Comparison of ENCODE assay signal across 8 mouse cellular contexts in the genomic region with DNA sequence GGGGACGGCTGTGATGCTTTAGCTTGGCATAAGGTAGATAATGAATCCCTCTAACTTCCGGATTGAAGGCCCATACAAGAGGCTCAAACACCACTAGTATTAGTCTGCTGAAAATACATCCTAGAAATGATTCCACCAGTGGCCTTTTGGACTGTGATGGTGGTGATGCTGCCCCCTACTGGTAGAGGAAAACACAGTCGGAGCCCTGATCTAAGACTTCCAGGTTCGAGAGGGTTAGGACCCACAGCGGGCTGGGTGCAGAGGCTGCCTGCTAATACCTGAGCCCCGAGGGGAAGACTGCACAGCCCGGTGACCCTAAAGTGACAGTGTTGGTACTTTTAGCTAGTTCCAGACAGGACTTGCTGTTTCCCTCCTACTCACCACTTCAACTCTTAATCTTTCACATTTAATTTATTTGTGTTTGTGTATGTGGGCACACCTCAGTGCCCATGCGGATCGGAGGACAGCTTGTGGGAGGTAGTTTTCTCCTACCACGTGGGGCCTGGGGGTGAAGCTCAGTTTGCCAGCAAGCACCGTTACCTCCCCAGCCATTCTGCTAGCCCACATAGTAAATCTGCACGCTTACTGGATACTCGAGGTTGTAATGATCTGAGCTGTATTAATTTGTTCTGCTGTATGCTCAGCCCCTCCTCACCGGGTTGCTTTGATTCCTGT. TPM values are rescaled to one million over a fixed set of nuclear protein-coding genes. Genes with fewer than 3 reads are reported as not detected.
DNase-seq lines count a peak whose midpoint lies in the region; ATAC-seq and TF ChIP-seq lines count a peak whose summit lies in the region.

No protein-coding gene starts in this region.

- no peak overlapping the region for H3K9ac ChIP-seq in midbrain, embryonic 16.5 days (ENCODE audit: low read depth, low read length)
- H3K9ac ChIP-seq in intestine, postnatal 0 days (ENCODE audit: low read depth, low read length) = no peak overlapping the region
- H3K9ac ChIP-seq in limb, embryonic 11.5 days (ENCODE audit: low read length) = no peak overlapping the region
- no peak overlapping the region for H3K9ac ChIP-seq in midbrain, postnatal 0 days (replicated peaks; ENCODE audit: low read length, poor library complexity, severe bottlenecking)

- H3K4me1 ChIP-seq in midbrain, embryonic 10.5 days = no peaks in the 10 kb centered on the region
- no peaks in the 10 kb centered on the region for H3K4me1 ChIP-seq in midbrain, embryonic 16.5 days (ENCODE audit: control insufficient read depth, insufficient read depth, low read length)
- no peaks in the 10 kb centered on the region for H3K4me1 ChIP-seq in intestine, postnatal 0 days (replicated peaks; ENCODE audit: control insufficient read depth, insufficient read depth, low read length)
- H3K4me1 ChIP-seq in limb, embryonic 11.5 days (ENCODE audit: control insufficient read depth, insufficient read depth, low read length) = no peaks in the 10 kb centered on the region
- no peaks in the 10 kb centered on the region for H3K4me1 ChIP-seq in midbrain, postnatal 0 days (ENCODE audit: insufficient read depth, low read length)

- no peak overlapping the region for H3K4me2 ChIP-seq in midbrain, embryonic 16.5 days (ENCODE audit: low read length)
- H3K4me2 ChIP-seq in intestine, postnatal 0 days (replicated peaks; ENCODE audit: low read depth) = no peak overlapping the region
- no peak overlapping the region for H3K4me2 ChIP-seq in limb, embryonic 11.5 days (ENCODE audit: low read depth, severe bottlenecking)
- no peak overlapping the region for H3K4me2 ChIP-seq in midbrain, postnatal 0 days (ENCODE audit: low read depth, low read length, poor library complexity, severe bottlenecking)

- ATAC-seq in midbrain, embryonic 16.5 days = no peak
- 0 out of 2 replicates have a peak, but pooled peaks have one; percentile 31 for ATAC-seq in intestine, postnatal 0 days
- 0 out of 2 replicates have a peak, but pooled peaks have one; percentile 60 for ATAC-seq in limb, embryonic 11.5 days (ENCODE audit: insufficient number of reproducible peaks, low FRiP score, low TSS enrichment, low read depth)
- ATAC-seq in midbrain, postnatal 0 days (ENCODE audit: low FRiP score) = no peak

- WGBS in midbrain, embryonic 10.5 days = 47% methylated on average over 14 of the region's 14 CpGs
- 41% methylated on average over 14 of the region's 14 CpGs for WGBS in midbrain, embryonic 16.5 days
- WGBS in intestine, postnatal 0 days = 37% methylated on average over 14 of the region's 14 CpGs
- 41% methylated on average over 14 of the region's 14 CpGs for WGBS in limb, embryonic 11.5 days
- WGBS in midbrain, postnatal 0 days = 42% methylated on average over 14 of the region's 14 CpGs

- H3K36me3 ChIP-seq in midbrain, embryonic 10.5 days = peaks cover 24% of the 10 kb centered on the region
- no peaks in the 10 kb centered on the region for H3K36me3 ChIP-seq in midbrain, embryonic 16.5 days (ENCODE audit: control insufficient read depth, insufficient read depth, low read length)
- 0 out of 2 replicates have a peak, but pooled peaks cover 7% of the 10 kb centered on the region for H3K36me3 ChIP-seq in intestine, postnatal 0 days (ENCODE audit: control insufficient read depth, insufficient read depth)
- no peaks in the 10 kb centered on the region for H3K36me3 ChIP-seq in limb, embryonic 11.5 days (ENCODE audit: control insufficient read depth, insufficient read depth, low read length)
- H3K36me3 ChIP-seq in midbrain, postnatal 0 days (ENCODE audit: insufficient read depth, low read length) = no peaks in the 10 kb centered on the region
- H3K36me3 ChIP-seq in splenic B cell, adult 2 months (ENCODE audit: control insufficient read depth, insufficient read depth, low read length, poor library complexity, severe bottlenecking) = peaks cover 2% of the 10 kb centered on the region; the same call in 1 of the 2 replicates

- no peak overlapping the region for H3K27ac ChIP-seq in midbrain, embryonic 10.5 days (replicated peaks)
- no peak overlapping the region for H3K27ac ChIP-seq in midbrain, embryonic 16.5 days (ENCODE audit: low read length)
- no peak overlapping the region for H3K27ac ChIP-seq in intestine, postnatal 0 days (ENCODE audit: low read depth, low read length)
- no peak overlapping the region for H3K27ac ChIP-seq in limb, embryonic 11.5 days (replicated peaks; ENCODE audit: low read depth, low read length)
- H3K27ac ChIP-seq in midbrain, postnatal 0 days (ENCODE audit: low read depth, low read length) = no peak overlapping the region

- TF ChIP-seq CTCF in intestine, postnatal 0 days (IDR thresholded peaks at IDR 0.05; ENCODE audit: low read depth) = peak; percentile 92
- TF ChIP-seq CTCF in midbrain, postnatal 0 days (IDR thresholded peaks at IDR 0.05) = peak; percentile 88

- no peaks in the 10 kb centered on the region for H3K27me3 ChIP-seq in midbrain, embryonic 10.5 days (ENCODE audit: low read depth, poor library complexity, severe bottlenecking)
- no peaks in the 10 kb centered on the region for H3K27me3 ChIP-seq in midbrain, embryonic 16.5 days (ENCODE audit: control insufficient read depth, insufficient read depth, low read depth, low read length)
- H3K27me3 ChIP-seq in intestine, postnatal 0 days (replicated peaks; ENCODE audit: control insufficient read depth, insufficient read depth, low read length) = no peaks in the 10 kb centered on the region
- H3K27me3 ChIP-seq in limb, embryonic 11.5 days (ENCODE audit: control insufficient read depth, insufficient read depth, low read length) = no peaks in the 10 kb centered on the region
- no peaks in the 10 kb centered on the region for H3K27me3 ChIP-seq in midbrain, postnatal 0 days (ENCODE audit: insufficient read depth, low read length)
- H3K27me3 ChIP-seq in splenic B cell, adult 2 months (ENCODE audit: control insufficient read depth, insufficient read depth, low read length, poor library complexity, severe bottlenecking) = no peaks in the 10 kb centered on the region

- peak; percentile 67 for DNase-seq in midbrain, embryonic 10.5 days (ENCODE audit: low spot score)
- DNase-seq in cerebellum, postnatal 25 days = peak; percentile 71 to 79
- DNase-seq in gastrocnemius, postnatal 10 days = peak; percentile 69
- DNase-seq in limb, embryonic 11.5 days (ENCODE audit: low spot score) = peak; percentile 88
- peak; percentile 71 for DNase-seq in midbrain, postnatal 0 days (ENCODE audit: low spot score)
- DNase-seq in splenic B cell, adult 2 months (ENCODE audit: low read depth, low spot score) = peak; percentile 84

- H3K9me3 ChIP-seq in midbrain, embryonic 10.5 days (replicated peaks) = peaks cover 5% of the 10 kb centered on the region; the same call in 1 of the 2 replicates
- no peaks in the 10 kb centered on the region for H3K9me3 ChIP-seq in midbrain, embryonic 16.5 days (replicated peaks; ENCODE audit: control insufficient read depth, low read length, poor library complexity, severe bottlenecking)
- no peaks in the 10 kb centered on the region for H3K9me3 ChIP-seq in intestine, postnatal 0 days (ENCODE audit: control insufficient read depth)
- no peaks in the 10 kb centered on the region for H3K9me3 ChIP-seq in limb, embryonic 11.5 days (ENCODE audit: control insufficient read depth, low read length)
- no peaks in the 10 kb centered on the region for H3K9me3 ChIP-seq in midbrain, postnatal 0 days (ENCODE audit: low read length)

- H3K4me3 ChIP-seq in midbrain, embryonic 10.5 days = no peak overlapping the region
- no peak overlapping the region for H3K4me3 ChIP-seq in midbrain, embryonic 16.5 days (ENCODE audit: low read depth, low read length)
- no peak overlapping the region for H3K4me3 ChIP-seq in intestine, postnatal 0 days (ENCODE audit: low read depth, low read length)
- no peak overlapping the region for H3K4me3 ChIP-seq in limb, embryonic 11.5 days (ENCODE audit: low read depth, low read length)
- no peak overlapping the region for H3K4me3 ChIP-seq in midbrain, postnatal 0 days (ENCODE audit: low read depth, low read length)

RNA-seq across cellular contexts. Expression of a gene that starts 33.4 kb away (rescaled TPM):
- 99.9 and 103 TPM in 2 replicates for polyA plus RNA-seq in midbrain, embryonic 10.5 days (2016; fragmentation: Nextera tagmentation; extraction: Ambion mirVana)
- polyA plus RNA-seq in midbrain, embryonic 16.5 days (2015; fragmentation: Nextera tagmentation; extraction: Ambion mirVana) = 90.9 and 98.1 TPM in 2 replicates
- 10 to 100 TPM; 43.6 to 52.5 TPM for total RNA-seq in gastrocnemius, postnatal 10 days (2021)
- polyA plus RNA-seq in intestine, postnatal 0 days (2015; fragmentation: Nextera tagmentation; extraction: Ambion mirVana) = 24.2 and 25.5 TPM in 2 replicates
- 145 and 146 TPM in 2 replicates for polyA plus RNA-seq in limb, embryonic 11.5 days (2014; fragmentation: Nextera tagmentation; extraction: Ambion mirVana)
- 126 and 127 TPM in 2 replicates for total RNA-seq in midbrain, postnatal 0 days (2014; rRNA removed)
- 75.1 and 86.0 TPM in 2 replicates for polyA plus RNA-seq in midbrain, postnatal 0 days (2015; fragmentation: Nextera tagmentation; extraction: Ambion mirVana)

RNA-seq across cellular contexts. Expression of a gene that starts 46.8 kb away (rescaled TPM):
- 31.2 and 34.0 TPM in 2 replicates for polyA plus RNA-seq in midbrain, embryonic 10.5 days (2016; fragmentation: Nextera tagmentation; extraction: Ambion mirVana)
- polyA plus RNA-seq in midbrain, embryonic 16.5 days (2015; fragmentation: Nextera tagmentation; extraction: Ambion mirVana) = 39.3 and 42.4 TPM in 2 replicates
- 10 to 100 TPM; 26.5 to 29.0 TPM for total RNA-seq in gastrocnemius, postnatal 10 days (2021)
- 19.5 and 20.2 TPM in 2 replicates for polyA plus RNA-seq in intestine, postnatal 0 days (2015; fragmentation: Nextera tagmentation; extraction: Ambion mirVana)
- 53.7 and 55.9 TPM in 2 replicates for polyA plus RNA-seq in limb, embryonic 11.5 days (2014; fragmentation: Nextera tagmentation; extraction: Ambion mirVana)
- total RNA-seq in midbrain, postnatal 0 days (2014; rRNA removed) = 17.8 and 20.7 TPM in 2 replicates
- polyA plus RNA-seq in midbrain, postnatal 0 days (2015; fragmentation: Nextera tagmentation; extraction: Ambion mirVana) = 36.2 and 39.0 TPM in 2 replicates

RNA-seq across cellular contexts. Expression of a gene that starts 51.6 kb away (rescaled TPM):
- polyA plus RNA-seq in midbrain, embryonic 10.5 days (2016; fragmentation: Nextera tagmentation; extraction: Ambion mirVana) = 18.7 and 19.9 TPM in 2 replicates
- polyA plus RNA-seq in midbrain, embryonic 16.5 days (2015; fragmentation: Nextera tagmentation; extraction: Ambion mirVana) = 21.8 and 22.4 TPM in 2 replicates
- 10 to 100 TPM; 14.4 to 18.1 TPM for total RNA-seq in gastrocnemius, postnatal 10 days (2021)
- 10.0 and 12.6 TPM in 2 replicates for polyA plus RNA-seq in intestine, postnatal 0 days (2015; fragmentation: Nextera tagmentation; extraction: Ambion mirVana)
- polyA plus RNA-seq in limb, embryonic 11.5 days (2014; fragmentation: Nextera tagmentation; extraction: Ambion mirVana) = 16.9 and 17.8 TPM in 2 replicates
- total RNA-seq in midbrain, postnatal 0 days (2014; rRNA removed) = 35.5 and 39.3 TPM in 2 replicates
- polyA plus RNA-seq in midbrain, postnatal 0 days (2015; fragmentation: Nextera tagmentation; extraction: Ambion mirVana) = 19.5 and 20.1 TPM in 2 replicates

Comparison
In these comparisons a context has a peak if more than half of its experiments do, and no peak if none do; other contexts are left out.
1. ATAC-seq: peak in intestine, postnatal 0 days (single experiment) and limb, embryonic 11.5 days (single experiment); none in midbrain, embryonic 16.5 days (single experiment) and midbrain, postnatal 0 days (single experiment).
2. Peak in every context shown above with its lines, with median percentiles within 50 percentile points of each other: DNase-seq.